Mouse (Mus musculus): ENCODE measurements around the gene Pomt1. TPM values are rescaled to one million over a fixed set of nuclear protein-coding genes. Genes with fewer than 3 reads are reported as not detected.

Pomt1 gene
- polyA plus RNA-seq (2012; rRNA removed) = 7.8 and 10.0 TPM in 2 replicates

DNA sequence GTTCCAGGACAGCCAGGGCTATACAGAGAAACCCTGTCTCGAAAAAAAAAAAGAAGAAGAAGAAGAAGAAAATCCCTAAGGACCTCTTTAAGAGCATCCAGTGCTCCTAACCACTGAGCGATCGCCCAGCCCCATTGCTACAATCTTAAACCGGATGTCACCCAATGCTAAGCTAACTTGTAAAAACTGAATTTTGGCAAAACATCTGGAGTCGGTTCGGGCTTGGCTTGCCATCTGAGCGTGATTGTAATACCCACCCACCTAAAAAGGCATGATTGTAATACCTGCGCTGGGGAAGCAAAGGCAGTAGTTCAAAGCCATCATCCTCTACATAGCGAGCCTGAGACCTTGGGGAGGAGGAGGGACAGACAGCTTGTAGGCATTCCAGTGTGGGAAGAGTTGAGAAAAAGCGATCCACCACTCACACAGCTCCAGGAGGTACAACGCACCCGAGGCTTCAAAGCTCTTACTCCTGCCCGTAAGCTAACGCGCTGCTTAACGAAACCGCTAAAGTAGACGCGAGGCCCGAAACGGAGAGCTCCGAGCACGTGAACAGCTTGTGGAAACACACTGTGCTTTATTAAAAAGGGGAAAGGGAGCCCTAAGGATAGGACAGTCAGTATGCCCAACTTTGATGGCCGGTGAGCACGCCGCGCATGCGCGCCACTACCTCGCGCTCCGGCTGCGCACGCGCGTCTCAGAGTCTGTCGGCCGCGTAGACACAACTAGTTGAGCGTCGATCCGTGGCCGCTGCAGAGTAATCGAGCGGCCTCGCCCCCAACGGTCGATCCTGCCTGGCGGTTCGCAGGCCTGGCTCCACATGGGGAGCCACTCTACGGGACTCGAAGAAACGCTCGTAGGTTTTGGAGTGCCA, at the start of gene Pomt1:
Pomt1 (plus strand) TSS at position 705 of the 874 bp plus-strand sequence.

DNA sequence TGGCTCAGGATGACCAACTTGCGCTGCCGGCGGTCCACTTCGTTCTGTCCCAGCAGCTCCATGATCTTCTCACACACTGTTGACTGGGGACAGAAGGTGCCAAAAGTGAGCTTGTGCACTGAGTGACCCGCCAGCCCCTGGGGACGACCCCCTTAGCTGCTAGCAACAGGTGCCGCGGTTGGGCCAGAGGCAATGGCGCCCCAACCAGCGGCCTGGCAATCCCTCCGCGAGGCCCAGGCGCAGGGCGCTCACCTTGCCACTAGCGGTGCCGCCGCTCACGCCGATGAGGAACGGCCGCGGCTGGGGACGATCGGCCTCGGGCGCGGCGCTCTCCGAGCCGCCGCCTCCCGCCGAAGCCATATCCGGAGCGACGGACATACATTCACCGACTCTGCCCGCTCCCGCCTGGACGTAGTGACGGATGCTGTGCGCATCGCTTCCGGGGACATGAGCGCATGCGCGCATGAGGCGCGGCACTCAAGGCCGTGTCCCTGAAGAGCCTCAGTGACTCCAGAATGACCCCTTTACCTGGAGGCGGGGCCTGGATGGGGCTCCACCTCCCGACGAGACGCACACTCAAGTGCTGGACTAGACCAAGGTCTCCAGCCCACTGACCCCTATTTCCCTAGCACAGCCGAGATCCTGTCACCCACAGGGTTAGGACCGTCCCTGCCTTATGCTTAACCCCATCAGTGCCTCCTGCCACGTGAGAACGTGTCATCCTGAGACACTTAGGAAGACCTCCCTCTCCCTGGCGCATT, 23.4 kb downstream of the Pomt1 start, which contains the start of gene Uck1:
Uck1 (minus strand) TSS at position 503 of the 761 bp plus-strand sequence.

DNA sequence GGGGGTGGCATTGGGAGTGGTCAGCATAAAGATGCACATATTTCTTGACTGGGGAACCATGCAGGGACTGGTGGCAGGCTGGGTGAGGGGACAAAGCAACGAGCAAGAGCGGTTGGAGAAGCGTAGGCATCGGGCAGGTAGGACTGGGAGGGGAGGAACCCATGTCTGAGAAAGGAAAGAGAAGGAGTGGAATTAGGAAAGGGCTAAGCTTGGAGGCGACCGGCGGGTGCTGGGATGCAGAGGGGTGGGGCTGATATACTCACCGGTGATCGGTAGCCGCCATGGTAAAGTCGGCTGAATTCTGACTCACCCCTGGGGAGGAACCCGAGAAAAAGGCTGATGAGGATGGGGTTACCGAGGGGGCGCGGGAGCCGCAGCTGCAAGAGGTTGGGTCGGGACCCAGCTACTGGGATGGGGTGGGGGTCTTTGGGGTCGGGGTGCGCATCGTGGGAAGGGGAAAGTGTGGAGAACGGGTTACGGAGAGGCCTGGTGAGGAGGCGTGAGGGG, 51.0 kb downstream of the Pomt1 start, which contains the start of gene Golga2:
Golga2 (plus strand) TSS at position 51 of the 507 bp plus-strand sequence.

DNA sequence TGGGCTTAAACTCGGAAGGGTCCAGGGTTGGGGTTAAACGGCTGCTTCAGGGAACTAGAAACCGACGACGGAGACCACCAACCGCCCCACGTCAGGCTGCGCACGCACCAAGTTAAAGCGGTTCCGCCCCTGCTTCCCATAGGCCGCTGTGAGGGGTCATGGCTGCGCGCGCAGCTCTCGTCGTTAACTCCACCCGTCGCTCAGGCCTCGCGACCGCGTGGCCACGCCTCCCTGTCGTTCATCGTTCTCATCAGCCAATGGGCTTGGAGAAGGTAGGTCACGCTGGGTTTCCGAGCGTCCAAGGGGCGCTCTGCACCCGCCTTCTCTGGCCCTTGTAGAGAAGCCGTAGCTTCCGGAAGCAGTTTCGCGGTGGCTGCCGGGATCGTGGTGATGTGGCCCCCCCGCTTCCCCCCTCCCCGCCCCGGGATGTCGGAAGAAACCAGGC, 51.6 kb downstream of the Pomt1 start, which contains the start of gene Swi5:
Swi5 (minus strand) TSS at position 153 of the 445 bp plus-strand sequence.

Other genes with a start within 250 kb of the Pomt1 start
- 7.0 and 8.5 TPM in 2 replicates for gene Fam78a, start 151.7 kb upstream of the Pomt1 start, polyA plus RNA-seq (2012; rRNA removed)
- 1.2 TPM in 2 replicates for gene Plpp7, start 141.1 kb upstream of the Pomt1 start, polyA plus RNA-seq (2012; rRNA removed)
- gene Prrc2b, start 85.5 kb upstream of the Pomt1 start, polyA plus RNA-seq (2012; rRNA removed) = 6.6 and 7.7 TPM in 2 replicates
- gene Uck1, start 23.6 kb downstream of the Pomt1 start, polyA plus RNA-seq (2012; rRNA removed) = 14.5 and 17.8 TPM in 2 replicates
- 12.7 and 14.0 TPM in 2 replicates for gene Golga2, start 50.8 kb downstream of the Pomt1 start, polyA plus RNA-seq (2012; rRNA removed)
- gene Swi5, start 51.5 kb downstream of the Pomt1 start, polyA plus RNA-seq (2012; rRNA removed) = 137 and 138 TPM in 2 replicates
- gene Ciz1, start 115.7 kb downstream of the Pomt1 start, polyA plus RNA-seq (2012; rRNA removed) = 35.9 and 39.0 TPM in 2 replicates
- gene Dnm1, start 116.7 kb downstream of the Pomt1 start, polyA plus RNA-seq (2012; rRNA removed) = 2.3 and 3.7 TPM in 2 replicates
- gene 1110008P14Rik, start 145.3 kb downstream of the Pomt1 start, polyA plus RNA-seq (2012; rRNA removed) = 29.5 and 36.7 TPM in 2 replicates
- 28.8 and 40.4 TPM in 2 replicates for gene Lcn2, start 151.7 kb downstream of the Pomt1 start, polyA plus RNA-seq (2012; rRNA removed)
- 11.0 and 11.2 TPM in 2 replicates for gene Ptges2, start 159.3 kb downstream of the Pomt1 start, polyA plus RNA-seq (2012; rRNA removed)
- 1.1 and 1.2 TPM in 2 replicates for gene Naif1, start 213.9 kb downstream of the Pomt1 start, polyA plus RNA-seq (2012; rRNA removed)
- 5.9 TPM in 2 replicates for gene Slc25a25, start 214.9 kb downstream of the Pomt1 start, polyA plus RNA-seq (2012; rRNA removed)